Mouse (Mus musculus) CH12.LX (cell line): ENCODE measurements around the gene Ttc25.
A peak's percentile ranks its signal among the peaks of the same experiment; 100 is the strongest.

ENCODE experiments used
- ELF1 ChIP-seq: IDR thresholded peaks from 2 replicates; pipeline ENCODE4 v1.6.1; 2014; ENCODE audit warnings: low read depth, mild to moderate bottlenecking, inconsistent platforms, low read length, improper control_type of control experiment
- EP300 ChIP-seq: IDR thresholded peaks from 2 replicates; pipeline ENCODE4 v1.6.1; 2011; ENCODE audit warnings: low read length, improper control_type of control experiment
- ETS1 ChIP-seq: conservative IDR thresholded peaks from 2 replicates; pipeline ENCODE4 v1.6.1; 2012; ENCODE audit warnings: low read depth, mild to moderate bottlenecking, inconsistent platforms, low read length, improper control_type of control experiment, moderate library complexity
- KAT2A ChIP-seq: IDR thresholded peaks from 2 replicates; pipeline ENCODE4 v1.6.1; 2012; ENCODE audit warnings: low read length, improper control_type of control experiment, inconsistent platforms; ENCODE audit not compliant: insufficient replicate concordance
- MAZ ChIP-seq: IDR thresholded peaks from 2 replicates; pipeline ENCODE4 v1.6.1; 2012; ENCODE audit warnings: low read depth, mild to moderate bottlenecking, inconsistent platforms, low read length, improper control_type of control experiment, moderate library complexity
- MYC ChIP-seq: IDR thresholded peaks from 2 replicates; pipeline ENCODE4 v1.6.1; 2011; ENCODE audit warnings: low read depth, mild to moderate bottlenecking, improper control_type of control experiment, low read length
- POLR2A ChIP-seq: IDR thresholded peaks from 2 replicates; pipeline ENCODE4 v1.6.1; 2011; ENCODE audit warnings: low read depth, mild to moderate bottlenecking, improper control_type of control experiment, low read length
- POLR2AphosphoS2 ChIP-seq: IDR thresholded peaks from 2 replicates; pipeline ENCODE4 v1.6.1; 2011; ENCODE audit warnings: low read depth, low read length, improper control_type of control experiment
- SIN3A ChIP-seq: IDR thresholded peaks from 2 replicates; pipeline ENCODE4 v1.6.1; 2012; ENCODE audit warnings: low read length, improper control_type of control experiment, inconsistent platforms
- USF2 ChIP-seq: conservative IDR thresholded peaks from 2 replicates; pipeline ENCODE4 v1.6.1; 2011; ENCODE audit warnings: low read depth, low read length, improper control_type of control experiment
- ZC3H11A ChIP-seq: IDR thresholded peaks from 2 replicates; pipeline ENCODE4 v1.6.1; 2012; ENCODE audit warnings: low read depth, mild to moderate bottlenecking, inconsistent platforms, low read length, improper control_type of control experiment
- ZMIZ1 ChIP-seq: IDR thresholded peaks from 2 replicates; pipeline ENCODE4 v1.6.1; 2012; ENCODE audit warnings: low read depth, mild to moderate bottlenecking, inconsistent platforms, low read length, improper control_type of control experiment

GRCm38 (mm10) chr11:100527458-100528374 is 17.7 kb upstream of the Ttc25 start, which contains the start of gene Acly:
- TF ChIP-seq ELF1 (peak; percentile 89), POLR2AphosphoS2 (peak; percentile 98), POLR2A (peak; percentile 100), ZC3H11A (no peak), EP300 (no peak), MYC (peak; percentile 91; the same call in 1 of the 2 replicates), USF2 (no peak), ETS1 (peak; percentile 7; the same call in 1 of the 2 replicates), SIN3A (peak; percentile 92), ZMIZ1 (peak; percentile 98), KAT2A (peak; percentile 93; the same call in 1 of the 2 replicates), MAZ (peak; percentile 87; the same call in 1 of the 2 replicates)
